Mouse (Mus musculus): Measurements from ENCODE around the gene Ehd1. TPM values are rescaled to one million over a fixed set of nuclear protein-coding genes. Genes with fewer than 3 reads are reported as not detected.

Gene Ehd1
- polyA plus RNA-seq, 1 experiment from 2014 or later = 63.8 TPM

DNA sequence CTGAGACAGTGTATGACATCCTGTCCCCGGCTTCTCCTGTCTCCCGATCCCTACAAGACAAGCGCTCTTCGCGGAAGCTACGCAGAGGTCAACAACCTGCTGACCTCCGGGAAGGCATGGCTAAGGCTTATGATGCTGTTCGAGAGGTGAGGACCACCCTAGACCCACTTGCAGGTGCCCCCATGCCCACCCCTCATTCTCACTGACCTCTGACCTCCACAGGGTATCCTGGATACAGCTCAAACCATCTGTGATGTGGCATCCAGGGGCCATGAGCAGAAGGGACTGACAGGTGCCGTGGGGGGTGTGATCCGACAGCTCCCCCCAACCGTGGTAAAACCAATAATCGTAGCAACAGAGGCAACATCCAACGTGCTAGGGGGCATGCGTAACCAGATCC, 15.1 kb upstream of the Ehd1 start:
- no peaks in the 10 kb centered on the region for H3K9me3 ChIP-seq (ENCODE audit: control insufficient read depth, low read length)
- no peaks in the 10 kb centered on the region for H3K27me3 ChIP-seq (ENCODE audit: control insufficient read depth, insufficient read depth, low read length)
- no peaks in the 10 kb centered on the region for H3K4me1 ChIP-seq (replicated peaks; ENCODE audit: control insufficient read depth, insufficient read depth)
- DNase-seq (ENCODE audit: low spot score) (no peak), ATAC-seq (ENCODE audit: low FRiP score, low TSS enrichment) (no peak)
- no peak overlapping the region for H3K4me2 ChIP-seq (replicated peaks; ENCODE audit: low read depth)
- 96% methylated on average over 14 of the region's 14 CpGs for WGBS
- TF ChIP-seq CTCF (IDR thresholded peaks at IDR 0.05; ENCODE audit: low read depth) (no peak), EP300 (optimal IDR thresholded peaks at IDR 0.05) (no peak)
- H3K4me3 ChIP-seq (ENCODE audit: low read depth, low read length) = no peak overlapping the region
- no peak overlapping the region for H3K27ac ChIP-seq (replicated peaks)
- H3K9ac ChIP-seq (ENCODE audit: low read length) = no peak overlapping the region
- peaks cover 21% of the 10 kb centered on the region for H3K36me3 ChIP-seq (ENCODE audit: control insufficient read depth, insufficient read depth, low read length)

- Histone ChIP-seq H3K4me1 (replicated peaks; ENCODE audit: control insufficient read depth, insufficient read depth) (no peaks in the 10 kb centered on the region), H3K36me3 (ENCODE audit: control insufficient read depth, insufficient read depth, low read length) (peaks cover 16% of the 10 kb centered on the region), H3K9me3 (ENCODE audit: control insufficient read depth, low read length) (no peaks in the 10 kb centered on the region), H3K27ac (replicated peaks) (peak overlapping the region; percentile 90), H3K27me3 (ENCODE audit: control insufficient read depth, insufficient read depth, low read length) (no peaks in the 10 kb centered on the region), H3K9ac (ENCODE audit: low read length) (peak overlapping the region; percentile 23; the same call in 1 of the 2 replicates), H3K4me3 (ENCODE audit: low read depth, low read length) (no peak overlapping the region), H3K4me2 (replicated peaks; ENCODE audit: low read depth) (no peak overlapping the region)
- 60% methylated on average over 7 of the region's 7 CpGs for WGBS
- peak; percentile 88 for DNase-seq (ENCODE audit: low spot score)
- TF ChIP-seq EP300 (optimal IDR thresholded peaks at IDR 0.05) = no peak
- TF ChIP-seq CTCF (IDR thresholded peaks at IDR 0.05; ENCODE audit: low read depth) = peak; percentile 96
- no peak; the same call in 1 of the 2 replicates for ATAC-seq (ENCODE audit: low FRiP score, low TSS enrichment)
Observed at GRCm38 (mm10) chr19:6262222-6262621, 14.3 kb upstream of the Ehd1 start.

DNA sequence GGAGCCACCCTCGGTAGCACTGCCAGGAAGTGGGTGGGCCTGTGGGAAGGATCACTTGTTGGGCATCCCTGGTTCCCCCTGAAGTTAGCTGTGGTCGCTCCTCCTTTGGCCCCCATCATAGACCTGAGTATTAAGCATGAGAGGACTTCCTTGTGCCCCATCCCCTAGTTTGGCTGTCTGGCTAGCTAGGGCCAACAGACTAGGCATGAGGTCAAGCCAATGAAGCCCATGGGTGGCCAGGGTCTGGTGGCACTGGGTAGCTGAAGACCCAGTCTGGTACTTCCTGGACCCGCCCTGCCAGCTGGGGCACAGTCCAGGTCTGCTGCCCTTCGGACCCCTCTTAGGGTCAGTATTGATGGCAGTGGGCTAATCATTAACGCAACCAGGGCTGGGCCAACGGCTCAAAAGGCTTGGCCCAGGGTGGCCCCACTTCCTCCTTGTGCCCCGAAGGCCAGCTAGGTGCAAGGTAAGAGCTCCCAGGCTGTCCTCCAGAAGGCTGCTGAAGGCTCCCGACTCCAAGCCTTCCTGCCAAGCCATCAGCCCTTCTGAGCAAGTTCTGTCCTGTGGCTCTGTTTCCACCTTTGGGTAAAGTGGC, 13.6 kb upstream of the Ehd1 start:
- Histone ChIP-seq H3K27ac (replicated peaks) (peak overlapping the region; percentile 90), H3K4me1 (replicated peaks; ENCODE audit: control insufficient read depth, insufficient read depth) (no peaks in the 10 kb centered on the region), H3K9me3 (ENCODE audit: control insufficient read depth, low read length) (no peaks in the 10 kb centered on the region), H3K36me3 (ENCODE audit: control insufficient read depth, insufficient read depth, low read length) (peaks cover 10% of the 10 kb centered on the region), H3K27me3 (ENCODE audit: control insufficient read depth, insufficient read depth, low read length) (no peaks in the 10 kb centered on the region), H3K4me2 (replicated peaks; ENCODE audit: low read depth) (peak overlapping the region; percentile 47), H3K4me3 (ENCODE audit: low read depth, low read length) (peak overlapping the region; percentile 29), H3K9ac (ENCODE audit: low read length) (peak overlapping the region; percentile 63)
- WGBS = 65% methylated on average over 8 of the region's 8 CpGs
- no peak for TF ChIP-seq CTCF (IDR thresholded peaks at IDR 0.05; ENCODE audit: low read depth)
- no peak for TF ChIP-seq EP300 (optimal IDR thresholded peaks at IDR 0.05)
- DNase-seq (ENCODE audit: low spot score) (peak; percentile 86), ATAC-seq (ENCODE audit: low FRiP score, low TSS enrichment) (peak; percentile 80)

GRCm38 (mm10) chr19:6264200-6264599, 12.3 kb upstream of the Ehd1 start:
- DNase-seq (ENCODE audit: low spot score) (peak; percentile 87), ATAC-seq (ENCODE audit: low FRiP score, low TSS enrichment) (peak; percentile 70)
- H3K4me1 ChIP-seq (replicated peaks; ENCODE audit: control insufficient read depth, insufficient read depth) = no peaks in the 10 kb centered on the region
- H3K27ac ChIP-seq (replicated peaks) = peak overlapping the region; percentile 90
- no peaks in the 10 kb centered on the region for H3K9me3 ChIP-seq (ENCODE audit: control insufficient read depth, low read length)
- no peaks in the 10 kb centered on the region for H3K27me3 ChIP-seq (ENCODE audit: control insufficient read depth, insufficient read depth, low read length)
- H3K9ac ChIP-seq (ENCODE audit: low read length) = peak overlapping the region; percentile 63
- peak overlapping the region; percentile 50 for H3K4me2 ChIP-seq (replicated peaks; ENCODE audit: low read depth)
- 52% methylated on average over 9 of the region's 9 CpGs for WGBS
- TF ChIP-seq CTCF (IDR thresholded peaks at IDR 0.05; ENCODE audit: low read depth) = no peak
- TF ChIP-seq EP300 (optimal IDR thresholded peaks at IDR 0.05) = no peak
- peak overlapping the region; percentile 29 for H3K4me3 ChIP-seq (ENCODE audit: low read depth, low read length)
- H3K36me3 ChIP-seq (ENCODE audit: control insufficient read depth, insufficient read depth, low read length) = peaks cover 6% of the 10 kb centered on the region; the same call in 1 of the 2 replicates

- WGBS = 73% methylated on average over 8 of the region's 8 CpGs
- no peak for TF ChIP-seq CTCF (IDR thresholded peaks at IDR 0.05; ENCODE audit: low read depth)
- TF ChIP-seq EP300 (optimal IDR thresholded peaks at IDR 0.05) = no peak
- Histone ChIP-seq H3K27ac (replicated peaks) (peak overlapping the region; percentile 90; the same call in 1 of the 2 replicates), H3K4me3 (ENCODE audit: low read depth, low read length) (peak overlapping the region; percentile 29), H3K4me2 (replicated peaks; ENCODE audit: low read depth) (peak overlapping the region; percentile 50), H3K9ac (ENCODE audit: low read length) (no peak overlapping the region), H3K9me3 (ENCODE audit: control insufficient read depth, low read length) (no peaks in the 10 kb centered on the region), H3K4me1 (replicated peaks; ENCODE audit: control insufficient read depth, insufficient read depth) (no peaks in the 10 kb centered on the region), H3K27me3 (ENCODE audit: control insufficient read depth, insufficient read depth, low read length) (no peaks in the 10 kb centered on the region), H3K36me3 (ENCODE audit: control insufficient read depth, insufficient read depth, low read length) (peaks cover 6% of the 10 kb centered on the region; the same call in 1 of the 2 replicates)
- ATAC-seq (ENCODE audit: low FRiP score, low TSS enrichment) (no peak), DNase-seq (ENCODE audit: low spot score) (peak; percentile 27)
Observed at GRCm38 (mm10) chr19:6264945-6265344, 11.6 kb upstream of the Ehd1 start.

GRCm38 (mm10) chr19:6265727-6266182, 10.8 kb upstream of the Ehd1 start:
- H3K27ac ChIP-seq (replicated peaks) = no peak overlapping the region
- no peak overlapping the region for H3K4me3 ChIP-seq (ENCODE audit: low read depth, low read length)

More at GRCm38 (mm10) chr19:6265727-6266182, 10.8 kb upstream of the Ehd1 start:
- DNase-seq (ENCODE audit: low spot score) (no peak), ATAC-seq (ENCODE audit: low FRiP score, low TSS enrichment) (no peak)
- Histone ChIP-seq H3K4me2 (replicated peaks; ENCODE audit: low read depth) (peak overlapping the region; percentile 50; the same call in 1 of the 2 replicates), H3K27me3 (ENCODE audit: control insufficient read depth, insufficient read depth, low read length) (no peaks in the 10 kb centered on the region), H3K4me1 (replicated peaks; ENCODE audit: control insufficient read depth, insufficient read depth) (no peaks in the 10 kb centered on the region), H3K9ac (ENCODE audit: low read length) (no peak overlapping the region), H3K9me3 (ENCODE audit: control insufficient read depth, low read length) (no peaks in the 10 kb centered on the region), H3K36me3 (ENCODE audit: control insufficient read depth, insufficient read depth, low read length) (peaks cover 4% of the 10 kb centered on the region; the same call in 1 of the 2 replicates)
- WGBS = 69% methylated on average over 6 of the region's 6 CpGs
- no peak for TF ChIP-seq EP300 (optimal IDR thresholded peaks at IDR 0.05)
- TF ChIP-seq CTCF (IDR thresholded peaks at IDR 0.05; ENCODE audit: low read depth) = peak; percentile 41
